Mouse (Mus musculus): ENCODE data around the gene Fsip1. TPM values are rescaled to one million over a fixed set of nuclear protein-coding genes. Genes with fewer than 3 reads are reported as not detected.
A peak's percentile ranks its signal among the peaks of the same experiment; 100 is the strongest.

The Fsip1 gene
- polyA plus RNA-seq, 1 experiment from 2014 or later: 3.2 TPM

DNA sequence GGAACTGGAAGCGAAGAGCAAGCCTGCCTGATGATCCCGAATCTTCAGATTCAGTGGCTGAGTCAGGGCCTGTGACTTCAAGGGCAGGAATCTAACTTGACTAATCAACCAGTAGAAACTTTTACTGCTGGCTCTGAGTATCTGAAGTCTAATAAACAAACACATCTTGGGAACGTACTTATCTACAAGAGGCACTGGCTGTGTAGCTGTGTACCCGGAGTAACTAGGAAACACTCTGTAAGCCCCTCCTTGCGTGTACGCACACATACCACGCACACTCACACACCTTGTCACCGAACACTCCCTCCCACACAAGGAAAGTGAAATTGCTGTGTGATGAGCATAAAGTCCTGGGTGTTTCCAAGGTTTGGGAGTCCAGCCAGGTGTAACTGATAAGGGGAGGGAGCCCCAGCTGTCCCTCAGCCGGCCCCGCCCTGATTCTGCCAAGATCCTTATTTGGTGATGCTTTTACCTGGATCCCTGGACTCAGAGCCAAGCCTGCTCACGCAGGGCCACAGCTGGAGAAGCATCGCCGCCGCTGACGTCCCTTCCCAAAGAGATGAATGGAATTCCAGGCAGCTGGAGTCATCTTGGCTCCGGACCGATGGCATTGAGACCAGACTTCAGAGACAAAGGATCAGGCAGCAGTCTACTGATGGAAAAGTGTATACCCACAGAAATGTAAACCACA, 146.4 kb downstream of the Fsip1 start:
- DNase-seq (peak; percentile 58), ATAC-seq (ENCODE audit: low FRiP score, low TSS enrichment) (no peak)
- Histone ChIP-seq H3K27me3 (ENCODE audit: control insufficient read depth, insufficient read depth, low read length) (peaks cover 7% of the 10 kb centered on the region; the same call in 1 of the 2 replicates), H3K27ac (replicated peaks; ENCODE audit: low read depth, low read length) (no peak overlapping the region), H3K4me3 (replicated peaks; ENCODE audit: low read depth, low read length) (peak overlapping the region; percentile 47), H3K4me2 (ENCODE audit: low read length) (peak overlapping the region; percentile 96), H3K4me1 (ENCODE audit: control insufficient read depth, insufficient read depth, low read length) (peaks cover 8% of the 10 kb centered on the region; the same call in 1 of the 2 replicates), H3K9ac (replicated peaks; ENCODE audit: low read length) (peak overlapping the region; percentile 48), H3K36me3 (ENCODE audit: control insufficient read depth, insufficient read depth, low read length) (no peaks in the 10 kb centered on the region), H3K9me3 (ENCODE audit: control insufficient read depth, low read length) (no peaks in the 10 kb centered on the region)
- 38% methylated on average over 17 of the region's 17 CpGs for WGBS

DNA sequence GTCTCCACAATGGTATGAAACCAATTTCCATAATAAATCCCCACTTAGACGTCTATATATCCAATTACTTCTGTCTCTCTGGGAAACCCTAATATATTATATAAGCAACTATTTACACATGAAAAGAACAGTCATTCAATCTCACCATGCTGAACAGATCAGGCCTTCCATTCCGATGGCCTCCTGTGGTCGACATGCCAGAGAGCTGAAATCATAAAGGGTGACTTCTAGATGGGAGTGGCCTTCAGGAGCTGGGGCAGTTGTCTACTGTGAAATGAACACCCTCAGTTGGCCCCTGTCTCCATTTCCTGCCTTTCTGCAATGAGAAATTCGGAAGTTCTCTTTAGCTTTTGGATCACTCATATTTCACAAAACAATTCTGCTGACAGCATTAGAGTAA, 154.6 kb downstream of the Fsip1 start:
- Histone ChIP-seq H3K9me3 (ENCODE audit: control insufficient read depth, low read length) (no peaks in the 10 kb centered on the region), H3K4me3 (replicated peaks; ENCODE audit: low read depth, low read length) (no peak overlapping the region), H3K36me3 (ENCODE audit: control insufficient read depth, insufficient read depth, low read length) (no peaks in the 10 kb centered on the region), H3K27ac (replicated peaks; ENCODE audit: low read depth, low read length) (no peak overlapping the region), H3K27me3 (ENCODE audit: control insufficient read depth, insufficient read depth, low read length) (no peaks in the 10 kb centered on the region), H3K4me1 (ENCODE audit: control insufficient read depth, insufficient read depth, low read length) (no peaks in the 10 kb centered on the region), H3K9ac (replicated peaks; ENCODE audit: low read length) (no peak overlapping the region), H3K4me2 (ENCODE audit: low read length) (no peak overlapping the region)
- DNase-seq (no peak), ATAC-seq (ENCODE audit: low FRiP score, low TSS enrichment) (no peak)
- 42% methylated on average over 4 of the region's 4 CpGs for WGBS

DNA sequence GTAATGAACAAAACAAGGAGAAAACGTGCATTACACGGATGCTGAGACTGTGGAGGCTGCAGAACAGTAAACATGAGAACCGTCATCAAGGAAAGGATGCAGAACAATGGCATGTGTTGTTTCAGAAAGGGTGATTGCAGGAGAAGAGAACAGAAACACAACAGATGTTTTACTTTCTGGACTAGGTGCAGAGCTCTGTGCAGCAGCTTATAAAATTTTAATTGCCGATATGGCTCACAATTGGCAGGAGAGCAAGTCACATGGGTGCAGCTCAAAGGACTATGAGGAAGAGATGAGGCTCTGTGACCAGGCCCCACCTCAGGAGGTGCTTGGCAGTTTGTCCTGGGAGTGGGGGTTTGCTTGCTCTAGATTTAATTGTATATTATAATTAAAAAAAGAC, 157.7 kb downstream of the Fsip1 start:
- 82% methylated on average over 4 of the region's 4 CpGs for WGBS
- Histone ChIP-seq H3K27ac (replicated peaks; ENCODE audit: low read depth, low read length) (no peak overlapping the region), H3K4me3 (replicated peaks; ENCODE audit: low read depth, low read length) (no peak overlapping the region), H3K4me1 (ENCODE audit: control insufficient read depth, insufficient read depth, low read length) (no peaks in the 10 kb centered on the region), H3K4me2 (ENCODE audit: low read length) (no peak overlapping the region), H3K27me3 (ENCODE audit: control insufficient read depth, insufficient read depth, low read length) (no peaks in the 10 kb centered on the region), H3K36me3 (ENCODE audit: control insufficient read depth, insufficient read depth, low read length) (no peaks in the 10 kb centered on the region), H3K9me3 (ENCODE audit: control insufficient read depth, low read length) (no peaks in the 10 kb centered on the region), H3K9ac (replicated peaks; ENCODE audit: low read length) (no peak overlapping the region)
- ATAC-seq (ENCODE audit: low FRiP score, low TSS enrichment) (no peak), DNase-seq (no peak)

DNA sequence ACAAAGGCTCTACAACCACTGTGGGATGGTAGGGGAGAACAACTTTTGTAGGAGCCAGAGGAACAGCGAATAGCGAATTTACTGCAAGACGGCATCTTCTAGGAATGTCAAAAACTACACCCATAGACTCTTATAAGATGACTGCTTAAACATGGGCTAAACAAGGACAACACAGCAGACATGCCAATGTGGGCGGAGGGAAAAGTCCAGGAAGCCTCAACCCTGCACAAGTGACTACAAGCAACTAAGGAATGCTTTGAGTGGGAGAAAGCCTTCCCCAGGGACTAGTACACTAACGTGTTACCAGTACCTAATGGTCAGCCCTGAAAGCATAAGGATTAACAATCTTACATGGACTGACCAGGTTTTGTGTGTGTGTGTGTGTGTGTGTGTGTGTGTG, 165.5 kb downstream of the Fsip1 start:
- no peaks in the 10 kb centered on the region for H3K27me3 ChIP-seq (ENCODE audit: control insufficient read depth, insufficient read depth, low read length)
- H3K4me2 ChIP-seq (ENCODE audit: low read length): no peak overlapping the region
- no peaks in the 10 kb centered on the region for H3K4me1 ChIP-seq (ENCODE audit: control insufficient read depth, insufficient read depth, low read length)
- 90% methylated on average over 5 of the region's 5 CpGs for WGBS
- H3K4me3 ChIP-seq (replicated peaks; ENCODE audit: low read depth, low read length): no peak overlapping the region
- no peak overlapping the region for H3K27ac ChIP-seq (replicated peaks; ENCODE audit: low read depth, low read length)
- H3K36me3 ChIP-seq (ENCODE audit: control insufficient read depth, insufficient read depth, low read length): no peaks in the 10 kb centered on the region
- DNase-seq (no peak), ATAC-seq (ENCODE audit: low FRiP score, low TSS enrichment) (no peak)
- no peak overlapping the region for H3K9ac ChIP-seq (replicated peaks; ENCODE audit: low read length)
- no peaks in the 10 kb centered on the region for H3K9me3 ChIP-seq (ENCODE audit: control insufficient read depth, low read length)

GRCm38 (mm10) chr2:118087044-118087726, 169.6 kb downstream of the Fsip1 start:
- ATAC-seq (ENCODE audit: low FRiP score, low TSS enrichment): no peak
- WGBS: 75% methylated on average over 10 of the region's 10 CpGs
- no peak overlapping the region for H3K4me3 ChIP-seq (replicated peaks; ENCODE audit: low read depth, low read length)

GRCm38 (mm10) chr2:118085647-118086046, 171.1 kb downstream of the Fsip1 start:
- Histone ChIP-seq H3K4me3 (replicated peaks; ENCODE audit: low read depth, low read length) (no peak overlapping the region), H3K9me3 (ENCODE audit: control insufficient read depth, low read length) (no peaks in the 10 kb centered on the region), H3K27me3 (ENCODE audit: control insufficient read depth, insufficient read depth, low read length) (no peaks in the 10 kb centered on the region), H3K4me1 (ENCODE audit: control insufficient read depth, insufficient read depth, low read length) (no peaks in the 10 kb centered on the region), H3K36me3 (ENCODE audit: control insufficient read depth, insufficient read depth, low read length) (no peaks in the 10 kb centered on the region), H3K4me2 (ENCODE audit: low read length) (no peak overlapping the region), H3K9ac (replicated peaks; ENCODE audit: low read length) (no peak overlapping the region), H3K27ac (replicated peaks; ENCODE audit: low read depth, low read length) (no peak overlapping the region)
- WGBS: 92% methylated on average over 2 of the region's 2 CpGs
- ATAC-seq (ENCODE audit: low FRiP score, low TSS enrichment) (no peak), DNase-seq (no peak)

More at GRCm38 (mm10) chr2:118087044-118087726, 169.6 kb downstream of the Fsip1 start:
- Histone ChIP-seq H3K27me3 (ENCODE audit: control insufficient read depth, insufficient read depth, low read length) (no peaks in the 10 kb centered on the region), H3K4me2 (ENCODE audit: low read length) (no peak overlapping the region), H3K36me3 (ENCODE audit: control insufficient read depth, insufficient read depth, low read length) (no peaks in the 10 kb centered on the region), H3K9me3 (ENCODE audit: control insufficient read depth, low read length) (no peaks in the 10 kb centered on the region), H3K27ac (replicated peaks; ENCODE audit: low read depth, low read length) (no peak overlapping the region), H3K4me1 (ENCODE audit: control insufficient read depth, insufficient read depth, low read length) (no peaks in the 10 kb centered on the region), H3K9ac (replicated peaks; ENCODE audit: low read length) (no peak overlapping the region)
- no peak for DNase-seq

GRCm38 (mm10) chr2:118084693-118085092, 172.1 kb downstream of the Fsip1 start:
- DNase-seq (no peak), ATAC-seq (ENCODE audit: low FRiP score, low TSS enrichment) (no peak)
- Histone ChIP-seq H3K27ac (replicated peaks; ENCODE audit: low read depth, low read length) (no peak overlapping the region), H3K4me3 (replicated peaks; ENCODE audit: low read depth, low read length) (no peak overlapping the region), H3K9me3 (ENCODE audit: control insufficient read depth, low read length) (no peaks in the 10 kb centered on the region), H3K4me2 (ENCODE audit: low read length) (no peak overlapping the region), H3K9ac (replicated peaks; ENCODE audit: low read length) (no peak overlapping the region), H3K4me1 (ENCODE audit: control insufficient read depth, insufficient read depth, low read length) (no peaks in the 10 kb centered on the region), H3K27me3 (ENCODE audit: control insufficient read depth, insufficient read depth, low read length) (no peaks in the 10 kb centered on the region), H3K36me3 (ENCODE audit: control insufficient read depth, insufficient read depth, low read length) (no peaks in the 10 kb centered on the region)
- 79% methylated on average over 3 of the region's 3 CpGs for WGBS

DNA sequence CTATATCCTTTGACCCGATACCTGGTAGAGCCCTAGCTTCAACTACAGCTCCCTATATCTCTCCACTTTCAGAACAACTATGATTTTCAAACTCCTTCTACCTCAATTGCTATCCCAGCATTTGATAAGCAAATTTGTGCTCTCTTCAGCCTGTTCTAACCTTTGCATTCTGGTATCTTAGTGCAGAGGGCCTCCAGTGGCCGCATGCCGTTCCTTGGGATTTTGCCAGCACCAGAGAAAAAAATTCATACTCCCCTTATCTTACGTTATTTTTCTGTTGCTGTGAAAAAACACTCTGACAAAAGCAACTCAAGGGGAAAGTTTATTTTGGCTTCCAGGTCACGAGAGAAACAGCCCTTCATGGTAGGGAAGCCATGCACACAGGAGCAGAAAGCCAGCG, 173.1 kb downstream of the Fsip1 start:
- no peak for ATAC-seq (ENCODE audit: low FRiP score, low TSS enrichment)
- WGBS: 90% methylated on average over 6 of the region's 6 CpGs
- Histone ChIP-seq H3K36me3 (ENCODE audit: control insufficient read depth, insufficient read depth, low read length) (no peaks in the 10 kb centered on the region), H3K27ac (replicated peaks; ENCODE audit: low read depth, low read length) (no peak overlapping the region), H3K4me2 (ENCODE audit: low read length) (no peak overlapping the region), H3K9ac (replicated peaks; ENCODE audit: low read length) (no peak overlapping the region), H3K4me3 (replicated peaks; ENCODE audit: low read depth, low read length) (no peak overlapping the region), H3K4me1 (ENCODE audit: control insufficient read depth, insufficient read depth, low read length) (no peaks in the 10 kb centered on the region), H3K27me3 (ENCODE audit: control insufficient read depth, insufficient read depth, low read length) (no peaks in the 10 kb centered on the region), H3K9me3 (ENCODE audit: control insufficient read depth, low read length) (no peaks in the 10 kb centered on the region)
- DNase-seq: no peak

DNA sequence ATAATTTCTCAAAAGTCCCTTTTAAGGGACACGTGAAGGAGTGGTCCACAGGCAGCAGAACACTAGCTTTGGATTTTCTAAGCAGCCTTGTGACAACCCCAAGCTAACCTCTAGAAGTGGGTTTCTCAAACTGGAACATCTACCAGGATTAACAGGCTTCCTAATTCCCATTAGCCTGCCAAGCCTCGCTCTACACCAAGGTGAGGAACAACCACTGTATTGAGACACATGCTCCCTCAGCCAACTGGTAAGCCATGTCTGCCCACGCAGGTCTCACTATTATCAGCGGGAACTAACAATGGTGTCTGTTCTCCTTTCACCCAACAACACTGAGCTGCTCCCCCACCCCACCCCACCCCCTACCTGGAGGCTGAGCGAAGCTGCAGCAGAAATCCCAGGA, 175.2 kb downstream of the Fsip1 start:
- ATAC-seq (ENCODE audit: low FRiP score, low TSS enrichment) (no peak), DNase-seq (no peak)
- no peak overlapping the region for H3K27ac ChIP-seq (replicated peaks; ENCODE audit: low read depth, low read length)
- WGBS: 83% methylated on average over 5 of the region's 5 CpGs
- no peaks in the 10 kb centered on the region for H3K9me3 ChIP-seq (ENCODE audit: control insufficient read depth, low read length)
- no peak overlapping the region for H3K4me3 ChIP-seq (replicated peaks; ENCODE audit: low read depth, low read length)
- no peaks in the 10 kb centered on the region for H3K36me3 ChIP-seq (ENCODE audit: control insufficient read depth, insufficient read depth, low read length)
- no peaks in the 10 kb centered on the region for H3K27me3 ChIP-seq (ENCODE audit: control insufficient read depth, insufficient read depth, low read length)
- H3K9ac ChIP-seq (replicated peaks; ENCODE audit: low read length): no peak overlapping the region
- no peaks in the 10 kb centered on the region for H3K4me1 ChIP-seq (ENCODE audit: control insufficient read depth, insufficient read depth, low read length)
- no peak overlapping the region for H3K4me2 ChIP-seq (ENCODE audit: low read length)
